Mouse (Mus musculus) R1 (cell line): ENCODE data around the gene Aamp.
A peak's percentile ranks its signal among the peaks of the same experiment; 100 is the strongest.
"Not testable (repeated sequence)": the region's sequence is repeated elsewhere in the genome, so short reads cannot be mapped to it uniquely, and the experiment has no call there.

Source experiments
- DNase-seq: peaks from one replicate; pipeline ENCODE4 v3.0.0-alpha.2; 2018; ENCODE audit warnings: low read depth, low spot score

Aamp gene

DNA sequence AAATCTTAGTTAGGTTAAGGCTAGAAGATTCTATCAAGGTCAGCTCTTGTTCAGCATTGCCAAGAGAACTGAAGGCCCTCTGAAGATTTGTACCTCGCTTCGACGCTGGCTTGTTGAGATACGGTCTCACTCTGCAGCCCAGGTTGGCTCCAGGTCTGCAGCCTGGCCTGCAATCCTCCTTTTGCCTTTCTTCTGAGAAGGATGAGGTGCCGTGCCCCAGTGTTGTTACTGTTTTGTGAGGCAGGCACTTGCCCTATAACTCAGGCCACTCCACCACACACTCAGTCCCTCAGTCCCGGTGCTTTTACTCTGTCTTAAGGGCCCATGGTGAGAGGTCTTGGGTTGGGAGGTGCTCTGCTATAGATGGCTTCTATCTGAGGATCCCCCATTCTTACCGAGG is 17.7 kb upstream of the Aamp start:
- no peak for DNase-seq

DNA sequence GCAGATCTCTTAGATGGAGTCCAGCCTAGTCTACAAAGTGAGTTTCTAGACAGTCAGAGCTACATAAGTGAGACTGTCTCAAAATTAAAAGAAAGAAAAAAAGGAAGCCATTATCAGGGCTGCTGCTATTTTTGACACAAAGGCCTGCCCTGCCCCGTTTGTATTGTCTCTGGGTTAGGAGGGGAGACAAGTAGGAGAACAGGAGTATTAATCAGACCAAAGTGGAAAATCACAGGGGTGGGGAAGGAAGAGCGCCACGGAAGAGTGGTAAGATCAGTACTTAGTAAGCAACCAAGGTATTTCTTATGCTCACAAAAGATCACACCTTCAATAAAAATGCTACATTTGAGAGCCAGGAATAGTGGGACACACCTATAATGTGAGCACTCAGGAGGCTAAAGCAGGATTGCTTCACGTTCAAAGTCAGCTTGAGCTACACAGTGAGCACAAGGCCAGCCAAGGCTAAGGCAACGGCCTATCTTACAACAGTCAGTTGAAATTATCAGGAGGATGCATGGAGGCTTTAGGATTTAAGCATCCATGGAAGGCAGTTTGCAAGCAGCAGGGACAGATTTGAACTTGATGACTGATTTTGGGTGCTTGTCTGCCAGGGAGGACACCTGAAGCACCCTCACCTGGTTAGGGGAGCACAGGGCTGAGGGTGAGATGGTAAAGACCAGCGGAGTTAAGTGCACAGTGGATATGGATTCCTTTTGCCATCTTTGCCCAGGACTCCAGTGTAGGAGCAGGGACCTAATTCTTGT is 16.0 kb upstream of the Aamp start:
- no peak for DNase-seq

DNA sequence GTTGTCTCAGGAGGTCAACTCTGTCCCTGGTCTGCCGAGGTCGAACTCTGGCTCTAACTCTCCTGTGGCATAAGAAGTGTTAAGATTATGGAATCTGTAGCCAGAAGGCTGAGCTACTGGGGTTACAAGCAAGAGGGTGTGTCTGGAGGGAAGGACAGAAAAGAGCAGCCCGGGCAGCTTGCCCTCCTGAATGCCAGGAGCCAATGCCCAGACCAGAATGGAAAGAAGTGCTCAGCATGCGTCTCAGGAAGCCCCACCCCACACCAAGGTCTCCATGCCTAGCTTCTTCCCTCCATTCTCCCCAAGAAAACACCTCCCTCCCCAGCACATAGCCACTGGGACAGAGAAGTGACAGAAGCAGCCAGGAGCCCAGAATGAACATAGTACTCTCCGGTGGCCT is 14.5 kb upstream of the Aamp start:
- DNase-seq: no peak

DNA sequence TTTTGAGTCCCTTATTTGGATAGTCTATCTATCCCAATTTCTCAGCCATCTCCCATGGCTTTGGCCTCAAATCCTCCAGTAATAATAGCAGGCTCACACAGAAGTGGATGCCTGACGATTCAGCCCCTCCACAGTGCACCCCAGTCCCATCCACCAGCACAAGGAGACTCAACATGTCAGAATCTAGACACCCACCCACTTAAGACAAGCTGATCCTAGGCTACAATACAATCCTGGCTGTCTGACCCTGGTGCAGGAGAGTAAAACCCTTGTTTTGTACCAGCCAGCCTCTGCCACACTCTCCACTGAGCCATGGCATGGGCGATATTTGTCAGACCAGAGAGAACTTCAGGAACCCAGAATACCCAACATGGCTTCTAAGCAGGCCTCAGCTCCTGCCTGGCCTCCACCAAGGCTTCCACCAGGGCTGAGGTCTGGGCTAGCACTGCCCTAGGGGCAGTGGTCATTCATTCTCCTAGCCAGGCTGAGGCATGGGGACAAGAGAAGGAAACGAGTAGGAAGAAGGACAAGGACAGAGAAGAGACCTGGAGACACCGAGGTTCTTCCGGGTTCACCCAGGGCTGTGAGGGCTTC is 13.7 kb upstream of the Aamp start:
- DNase-seq: no peak

- DNase-seq: no peak
Measured at GRCm38 (mm10) chr1:74297269-74297668, 12.7 kb upstream of the Aamp start.

GRCm38 (mm10) chr1:74296477-74296876 is 11.9 kb upstream of the Aamp start:
- DNase-seq: no peak

GRCm38 (mm10) chr1:74295456-74296171 is 11.1 kb upstream of the Aamp start:
- no peak for DNase-seq

DNA sequence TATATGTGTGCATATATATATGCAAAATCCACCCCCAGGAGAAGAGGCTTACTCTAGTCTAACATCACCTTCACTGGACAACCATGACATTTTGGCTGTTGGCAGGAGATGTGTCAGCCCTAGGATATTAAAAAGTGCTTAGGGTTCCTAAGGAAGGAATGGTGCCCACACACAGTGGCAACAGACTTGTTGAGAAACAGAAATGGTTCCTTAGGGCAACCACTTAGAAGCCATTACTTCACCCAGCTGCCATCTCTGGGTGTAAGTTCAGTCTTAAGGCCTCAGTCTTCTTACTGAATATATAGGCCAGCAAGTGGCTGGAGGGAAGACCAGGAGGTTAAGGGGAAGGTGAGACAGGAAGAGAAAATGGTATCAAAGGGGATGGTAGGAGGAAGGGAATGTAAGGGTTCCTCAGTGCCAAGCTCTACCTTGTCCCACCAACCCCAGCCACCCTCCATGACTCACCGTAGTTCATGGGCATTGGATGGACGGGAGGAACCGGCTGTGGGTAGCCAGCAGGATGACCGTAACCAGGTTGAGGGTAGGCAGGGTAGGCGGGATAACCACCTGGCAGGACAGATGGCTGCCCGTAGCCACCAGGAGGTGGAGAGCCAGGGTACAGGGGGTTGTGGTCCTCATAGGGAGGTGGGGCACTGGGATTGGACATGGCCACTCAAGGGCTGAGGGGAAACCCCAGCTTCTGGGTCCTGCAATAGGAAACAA is 10.4 kb upstream of the Aamp start:
- no peak for DNase-seq

DNA sequence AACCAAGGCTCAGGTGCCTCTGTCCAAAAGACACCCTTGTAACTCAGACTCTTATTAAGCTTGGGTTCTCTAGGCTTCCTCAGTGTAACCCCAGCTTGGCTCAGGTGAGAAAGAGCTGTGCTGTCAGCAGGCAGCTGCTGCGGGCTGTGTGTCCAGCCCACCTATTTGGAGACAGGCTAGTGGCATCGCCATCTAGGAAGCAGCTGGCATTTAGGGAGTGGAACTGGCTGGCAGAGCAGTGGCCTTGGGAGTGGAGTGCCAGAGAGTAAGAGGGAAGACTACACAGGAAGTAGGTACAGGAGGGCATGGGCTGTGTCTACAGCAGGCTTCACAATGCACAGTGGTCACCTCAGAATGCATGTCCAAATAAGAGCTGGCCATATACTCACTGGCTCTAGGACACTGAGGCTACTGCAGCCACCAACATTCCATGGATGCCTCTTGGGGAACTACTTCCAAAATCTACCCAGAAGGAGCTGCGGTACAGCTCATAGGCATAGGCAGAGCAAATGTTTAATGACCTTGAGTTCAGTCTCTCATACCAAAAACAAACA is 9.6 kb upstream of the Aamp start:
- no peak for DNase-seq

- DNase-seq: no peak
Measured at GRCm38 (mm10) chr1:74293306-74293960, 8.9 kb upstream of the Aamp start.

GRCm38 (mm10) chr1:74292331-74293020 is 7.9 kb upstream of the Aamp start:
- DNase-seq: no peak

- no peak for DNase-seq
Measured at GRCm38 (mm10) chr1:74290141-74290540, 5.6 kb upstream of the Aamp start.

DNA sequence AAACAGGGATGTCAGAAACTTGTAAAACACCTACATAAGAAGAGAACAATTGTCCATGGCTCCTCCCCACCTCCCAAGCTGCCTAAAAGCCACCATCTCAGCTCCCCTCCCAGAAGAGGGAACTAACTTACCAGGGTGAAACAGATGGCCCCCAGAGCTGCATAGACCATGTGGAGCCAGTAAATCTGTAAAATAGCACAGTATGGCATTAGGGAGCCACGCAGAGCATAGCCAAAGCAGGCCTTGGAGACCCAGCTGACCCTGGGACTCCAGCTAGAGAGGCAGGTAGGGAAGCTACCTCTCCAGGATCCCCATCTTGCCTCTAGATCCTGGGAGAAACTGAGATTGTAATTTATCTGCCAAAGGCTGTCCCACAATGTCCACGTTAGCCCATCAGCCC is 5.2 kb upstream of the Aamp start:
- DNase-seq: no peak

- no peak for DNase-seq
Measured at GRCm38 (mm10) chr1:74289248-74289647, 4.7 kb upstream of the Aamp start.

- DNase-seq: no peak
Measured at GRCm38 (mm10) chr1:74288327-74288726, 3.8 kb upstream of the Aamp start.

GRCm38 (mm10) chr1:74286869-74287607 is 2.5 kb upstream of the Aamp start:
- DNase-seq: not testable (repeated sequence)

- no peak for DNase-seq
Measured at GRCm38 (mm10) chr1:74285212-74286010, 873 bp upstream of the Aamp start.

- peak; percentile 85 for DNase-seq
Measured at GRCm38 (mm10) chr1:74283686-74284463, 663 bp downstream of the Aamp start.
